Mouse (Mus musculus) neutrophil, adult 5-6 weeks (primary cell): ENCODE results near the gene S100a1. TPM values are rescaled to one million over a fixed set of nuclear protein-coding genes. Genes with fewer than 3 reads are reported as not detected.

Source experiments
- ATAC-seq: fragments of 151-379, 151-347 bp; 2 replicates; pipeline ENCODE4 v1.8.0; 2017; ENCODE audit warnings: mild to moderate bottlenecking, moderate TSS enrichment; ENCODE audit not compliant: insufficient number of reproducible peaks, poor library complexity, low FRiP score, severe bottlenecking; ENCODE audit errors: extremely low read depth
- total RNA-seq: library from RNA; stranded (forward); fragments of 200-1000 nt; gene quantifications from 2 replicates; pipeline ENCODE4 v1.2.3, GENCODE M21; 2017

S100a1 gene
- 11.2 and 13.0 TPM in 2 replicates for total RNA-seq

GRCm38 (mm10) chr3:90513796-90514590 lies at the start of gene S100a1, which contains the start of gene S100a13:
S100a1 (minus strand) TSS chr3:90514392.
S100a13 (plus strand) TSS chr3:90514435.
- ATAC-seq = peak; percentile 8; the same call in 1 of the 2 replicates

DNA sequence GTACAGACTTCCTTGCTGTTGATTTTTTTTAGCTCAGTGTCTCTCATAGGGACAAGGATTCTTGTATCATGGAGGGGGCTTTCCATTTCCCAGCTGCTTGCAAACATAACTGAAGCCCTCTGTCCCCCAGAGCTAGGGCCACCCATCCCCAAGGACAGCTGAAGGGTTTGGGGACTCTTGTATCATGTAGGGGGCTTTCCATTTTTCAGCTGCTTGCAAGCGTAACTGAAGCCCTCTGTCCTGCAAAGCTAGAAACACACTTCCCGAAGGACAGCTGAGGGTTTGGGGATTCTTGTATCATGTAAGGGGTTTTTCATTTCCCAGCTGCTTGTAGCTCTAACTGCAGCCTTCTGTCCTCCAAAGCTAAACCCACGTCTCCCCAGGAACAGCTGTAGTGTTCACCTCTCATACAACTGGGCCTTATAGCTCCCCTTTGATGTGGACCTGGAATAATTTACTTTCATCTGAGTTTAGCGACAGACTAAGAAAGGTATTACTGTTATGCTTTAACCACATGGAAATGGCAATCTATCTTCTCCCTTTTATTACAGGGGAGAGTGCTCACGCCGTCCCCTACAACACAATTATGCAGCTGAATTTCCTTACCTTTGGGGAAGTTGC lies 45.9 kb upstream of the S100a1 start, which contains the start of gene S100a3:
S100a3 (plus strand) TSS at position 571 of the 621 bp plus-strand sequence.
- ATAC-seq = no peak

- no peak for ATAC-seq
Measured at GRCm38 (mm10) chr3:90555954-90556353, 41.8 kb upstream of the S100a1 start.

DNA sequence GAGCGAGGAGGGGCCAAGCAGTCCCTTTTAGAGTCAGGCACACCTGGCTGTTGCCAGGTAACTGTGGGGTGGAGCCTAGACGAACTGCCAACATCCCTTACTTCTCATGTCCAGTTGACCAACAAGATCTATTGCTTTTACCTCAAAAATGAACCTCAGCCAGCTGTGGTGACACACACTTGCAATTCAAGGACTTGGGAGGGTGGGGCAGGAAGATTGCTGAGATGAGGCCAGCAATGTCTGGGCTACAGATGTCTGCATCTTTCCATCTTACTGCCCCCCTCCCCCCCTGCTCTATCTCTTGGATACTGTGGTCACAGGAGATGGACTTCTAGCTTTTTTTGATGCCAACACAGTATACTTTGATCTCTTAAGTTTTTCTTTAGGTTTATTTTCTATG lies 38.0 kb upstream of the S100a1 start:
- no peak for ATAC-seq

DNA sequence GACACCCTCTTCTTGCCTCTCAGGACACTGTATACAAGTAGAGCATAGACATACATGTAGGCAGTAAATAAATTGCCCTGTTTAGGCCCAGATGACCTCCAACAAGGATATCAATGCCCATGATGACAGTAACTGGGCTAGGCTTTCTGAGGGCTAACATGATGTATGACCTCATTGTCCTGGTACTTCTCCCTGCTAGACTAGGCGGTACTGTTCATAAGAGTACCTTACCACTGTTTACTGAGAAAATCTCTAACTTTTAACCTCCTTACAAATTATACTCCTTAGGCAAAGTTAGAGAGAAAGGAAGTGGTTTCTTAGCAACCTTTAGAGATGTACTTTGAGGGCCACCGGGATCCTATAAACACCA lies 36.2 kb upstream of the S100a1 start:
- no peak for ATAC-seq

DNA sequence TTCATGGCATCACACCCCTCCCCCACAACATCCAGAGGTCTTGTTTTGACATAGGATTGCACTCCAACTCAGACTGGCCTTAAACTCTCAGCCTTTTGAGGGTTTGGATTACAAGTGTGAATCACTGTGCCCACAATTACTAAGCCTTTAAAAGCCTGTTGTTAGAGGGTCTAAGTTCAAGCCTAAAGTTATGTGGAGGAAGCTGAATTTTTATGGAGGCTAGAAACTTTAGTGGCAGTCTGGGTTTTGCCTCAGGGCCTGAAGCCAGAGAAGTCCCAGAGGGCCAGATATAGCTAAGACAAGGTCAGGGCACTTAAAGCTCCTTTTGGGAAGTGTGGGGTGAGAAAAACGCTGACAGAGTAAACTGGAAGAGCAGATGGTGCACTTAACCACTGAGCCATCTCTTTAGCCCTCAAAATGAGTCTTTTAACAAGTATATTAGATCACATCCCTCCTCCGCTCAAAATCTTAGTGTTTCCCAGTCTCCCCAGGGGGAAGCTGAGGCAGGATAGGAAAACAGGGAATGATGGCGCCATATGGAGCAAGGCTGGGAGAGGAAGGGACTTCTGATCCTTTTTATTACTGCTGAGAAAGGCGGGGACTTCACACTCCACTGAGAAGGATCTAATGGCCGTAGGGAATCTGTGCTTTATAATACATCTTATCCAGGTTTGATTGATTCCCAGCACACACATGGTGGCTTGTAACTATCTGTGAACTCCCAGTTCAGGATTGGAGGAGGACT lies 35.7 kb upstream of the S100a1 start:
- no peak for ATAC-seq

DNA sequence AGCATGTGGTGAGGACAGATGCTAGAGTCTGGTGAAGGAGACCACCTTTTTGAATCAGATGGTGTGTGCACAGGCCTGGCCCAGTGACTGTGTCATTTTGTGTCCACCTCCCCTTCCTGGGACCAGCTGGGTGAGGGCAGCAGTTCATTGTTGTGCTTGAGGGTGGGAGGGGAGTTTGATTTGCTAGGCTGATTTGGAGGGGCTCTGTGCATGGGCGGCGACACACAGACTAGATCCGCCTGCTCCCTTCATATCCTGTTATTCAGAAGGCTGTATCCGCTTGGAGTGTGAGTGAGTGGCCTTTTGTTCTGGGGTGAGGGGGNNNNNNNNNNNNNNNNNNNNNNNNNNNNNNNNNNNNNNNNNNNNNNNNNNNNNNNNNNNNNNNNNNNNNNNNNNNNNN lies 26.7 kb upstream of the S100a1 start:
- no peak for ATAC-seq

DNA sequence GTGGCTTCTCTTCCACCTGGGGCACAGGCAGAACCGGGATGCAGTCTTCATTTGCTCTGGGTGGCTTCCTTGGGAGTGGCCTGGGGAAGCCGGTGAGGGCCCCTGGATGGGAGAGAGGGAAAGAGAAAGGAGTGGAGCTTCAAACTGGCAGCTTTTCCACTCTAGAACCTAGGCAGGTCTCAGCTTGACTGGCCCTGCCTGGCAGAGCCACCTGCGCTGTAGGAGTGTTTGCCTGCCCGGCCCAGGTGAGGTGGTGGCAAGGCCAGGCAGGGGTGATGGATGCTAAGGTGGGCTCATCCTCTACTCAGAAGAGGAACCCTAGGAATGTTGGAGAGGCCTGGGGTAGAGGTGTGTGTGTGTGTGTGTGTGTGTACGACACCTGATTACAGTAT lies 23.7 kb upstream of the S100a1 start:
- no peak for ATAC-seq

DNA sequence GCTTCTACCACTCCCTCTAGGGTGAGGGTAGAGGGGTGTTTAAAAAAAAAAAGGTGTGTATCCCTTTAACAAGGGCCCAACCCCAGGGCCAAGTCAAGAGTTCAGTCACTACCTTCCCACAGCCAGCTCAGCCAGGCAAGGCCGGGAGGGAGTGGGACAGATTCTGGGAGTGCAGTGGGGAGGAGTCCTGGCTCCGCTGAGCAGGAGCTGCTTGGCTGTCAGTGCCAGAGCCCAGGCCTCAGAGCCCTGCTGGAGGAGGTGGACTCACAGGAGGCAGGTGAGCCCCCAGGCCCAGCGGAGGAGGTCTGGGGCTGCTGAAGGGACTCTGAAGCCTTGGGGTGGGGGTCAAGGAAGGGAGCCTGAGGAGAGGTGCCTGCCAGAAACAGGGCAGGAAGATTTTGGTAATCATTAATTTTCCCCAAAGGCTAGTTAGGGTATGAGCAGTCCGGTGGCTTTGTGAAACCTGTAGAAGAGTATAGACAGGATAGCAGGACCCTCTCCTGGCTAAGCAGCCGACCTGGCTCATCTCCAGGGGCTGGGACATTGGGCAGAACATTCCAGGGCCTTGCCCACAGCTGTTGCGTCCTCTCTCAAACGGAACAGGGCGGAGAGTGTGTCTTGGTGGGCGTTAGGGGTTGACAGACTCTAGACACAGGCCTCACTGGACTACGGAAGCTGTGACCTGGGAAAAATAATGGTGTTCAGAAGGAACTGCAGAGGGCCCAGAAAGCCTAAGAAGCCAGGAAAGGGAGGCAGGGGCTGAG lies 23.1 kb upstream of the S100a1 start, which contains the start of gene S100a16:
S100a16 (plus strand) TSS at position 114 of the 764 bp plus-strand sequence.
- no peak for ATAC-seq

- ATAC-seq = no peak
Measured at GRCm38 (mm10) chr3:90535446-90535845, 21.3 kb upstream of the S100a1 start.

- no peak for ATAC-seq
Measured at GRCm38 (mm10) chr3:90531713-90532112, 17.5 kb upstream of the S100a1 start.

DNA sequence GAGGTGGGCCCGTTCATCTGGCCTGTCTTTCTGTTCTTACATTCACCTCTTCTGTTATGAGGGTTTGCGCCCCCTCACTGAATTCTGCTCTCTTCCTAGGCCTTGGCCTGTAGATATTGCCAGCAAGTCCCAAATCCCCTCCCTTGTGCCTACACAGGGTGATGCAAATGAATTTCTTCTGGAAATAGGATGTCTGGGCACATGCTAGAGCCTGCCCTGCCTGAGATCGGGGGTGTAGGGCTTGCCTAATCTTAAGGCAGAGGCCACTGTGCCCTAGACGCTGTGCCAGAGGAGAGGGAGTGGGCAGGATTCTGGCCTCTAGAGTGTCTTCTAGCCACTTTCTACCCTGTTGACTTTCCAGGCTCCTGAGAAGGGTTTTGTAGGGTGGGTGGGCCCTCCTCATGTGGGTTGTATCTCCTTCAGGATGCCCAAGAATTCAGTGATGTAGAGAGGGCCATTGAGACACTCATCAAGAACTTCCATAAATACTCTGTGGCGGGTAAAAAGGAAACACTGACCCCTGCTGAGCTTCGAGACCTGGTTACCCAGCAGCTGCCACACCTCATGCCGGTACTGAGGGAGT lies 13.2 kb upstream of the S100a1 start:
- ATAC-seq = no peak

DNA sequence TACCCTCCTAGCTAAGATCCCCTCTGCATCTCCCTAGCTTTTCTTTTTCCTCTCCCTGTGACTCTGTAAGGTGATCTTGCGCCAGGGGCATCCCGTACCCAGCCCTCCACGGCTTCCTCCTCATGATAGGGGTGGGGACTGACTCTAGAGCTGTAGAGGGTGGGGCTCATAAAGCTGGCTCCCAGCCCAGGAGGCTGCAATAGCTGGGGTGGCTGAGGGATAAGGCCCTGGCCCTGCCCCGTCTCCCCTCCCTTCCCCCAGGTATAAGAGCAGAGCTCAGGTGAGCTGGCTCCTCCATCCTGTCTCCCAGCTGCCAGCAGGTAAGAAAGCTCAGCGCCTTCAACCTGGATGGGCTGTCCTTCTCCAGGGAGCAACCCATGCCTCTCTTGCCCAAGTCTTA lies 12.4 kb upstream of the S100a1 start, which contains the start of gene S100a14:
S100a14 (plus strand) TSS at position 277 of the 400 bp plus-strand sequence.
- no peak for ATAC-seq

- ATAC-seq = no peak
Measured at GRCm38 (mm10) chr3:90526076-90526475, 11.9 kb upstream of the S100a1 start.

DNA sequence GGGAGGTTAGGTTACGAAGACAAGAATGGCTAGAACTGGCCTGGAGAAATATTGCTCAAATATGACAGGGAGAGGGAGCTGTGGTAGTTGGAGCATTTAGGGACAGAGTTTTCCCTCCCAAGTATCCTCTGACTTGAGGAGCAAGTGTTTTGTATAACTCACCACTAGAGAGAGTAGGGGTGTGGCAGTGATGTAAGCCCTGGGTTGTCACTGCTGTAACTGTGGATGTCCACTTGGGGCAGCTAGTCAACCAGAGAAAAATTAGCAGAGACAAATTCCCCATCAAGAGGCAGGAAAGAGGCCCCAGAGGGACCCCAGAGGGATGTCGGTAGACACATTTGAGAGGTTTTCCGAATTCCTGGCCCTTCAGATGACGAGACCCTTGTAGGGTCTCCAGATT lies 11.2 kb upstream of the S100a1 start:
- ATAC-seq = peak; percentile 59

DNA sequence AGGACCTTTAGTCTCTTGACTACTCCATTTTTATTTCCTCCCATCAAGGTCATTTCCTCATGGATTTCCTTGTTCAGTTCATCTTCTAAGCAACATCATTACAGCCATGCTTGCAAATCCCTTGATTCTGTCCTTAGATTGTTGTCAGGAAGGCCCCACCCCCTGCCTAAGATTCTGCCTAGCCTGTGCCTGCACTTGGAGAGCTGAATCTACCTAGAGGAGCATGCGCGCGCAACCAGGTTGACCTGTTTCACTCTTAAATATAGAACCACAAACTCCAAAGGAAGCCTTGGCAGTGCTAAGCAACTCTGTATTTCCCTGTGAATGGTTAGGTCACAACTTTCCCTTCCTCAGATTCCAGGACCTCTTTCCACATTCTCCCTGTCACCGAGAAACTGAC lies 3.5 kb upstream of the S100a1 start:
- no peak for ATAC-seq

DNA sequence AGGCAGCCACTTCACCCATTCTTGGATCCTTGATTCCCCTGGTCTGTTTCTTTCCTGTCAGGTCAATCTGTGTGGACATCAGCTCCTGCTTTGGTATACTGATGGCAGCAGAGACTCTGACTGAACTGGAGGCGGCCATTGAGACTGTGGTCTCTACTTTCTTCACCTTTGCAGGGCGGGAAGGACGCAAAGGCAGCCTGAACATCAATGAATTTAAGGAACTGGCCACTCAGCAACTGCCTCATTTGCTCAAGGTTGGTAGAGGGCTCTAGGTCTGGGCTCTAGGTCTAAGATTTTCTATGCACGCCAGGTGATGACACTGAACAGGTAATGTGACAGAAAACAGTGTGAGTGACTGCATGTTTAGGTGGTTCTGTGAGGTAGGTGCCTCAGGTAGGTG lies 1.6 kb upstream of the S100a1 start:
- ATAC-seq = no peak

DNA sequence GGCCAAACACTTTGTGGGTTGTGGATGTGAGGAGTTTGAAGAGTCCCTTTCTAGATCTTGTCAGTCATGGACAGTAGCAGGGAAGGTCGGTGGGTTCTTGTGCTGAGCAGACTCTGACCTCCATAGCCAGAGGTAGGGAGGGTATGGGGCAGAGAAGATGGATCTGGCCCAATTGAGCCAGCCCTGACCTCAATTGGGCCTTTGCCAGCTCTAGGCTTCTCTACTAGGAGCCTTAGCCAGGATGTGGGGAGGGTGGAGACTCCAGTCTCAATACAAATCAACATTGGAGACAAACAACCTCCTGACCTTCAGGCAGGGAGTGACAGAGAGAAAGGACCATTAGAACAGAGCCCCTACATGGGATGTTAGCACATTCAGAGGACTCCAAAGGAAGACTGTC lies 1.1 kb upstream of the S100a1 start:
- no peak for ATAC-seq

DNA sequence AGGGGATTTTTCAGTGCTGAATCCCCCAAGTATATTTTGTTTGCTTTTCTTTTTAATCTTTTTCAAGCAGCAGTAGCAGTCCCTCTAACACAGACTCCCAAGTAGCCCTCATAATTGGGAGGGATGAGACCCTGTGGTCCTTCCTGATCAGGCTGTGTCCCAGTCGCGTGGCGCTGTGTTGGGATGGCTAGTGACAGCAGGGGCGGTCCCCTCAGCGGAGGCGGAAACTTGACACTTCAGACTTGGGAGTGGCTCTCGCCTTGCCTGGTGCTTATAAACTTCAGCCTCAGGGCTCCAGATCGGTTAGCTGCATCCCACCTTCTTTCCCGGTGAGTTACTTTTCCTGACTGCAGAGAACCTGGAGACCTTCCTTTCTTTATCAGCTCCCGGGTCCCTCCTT lies 499 bp upstream of the S100a1 start:
- ATAC-seq = peak; percentile 62
